Mouse (Mus musculus) limb, embryonic 11.5 days (tissue): ENCODE results near the gene Agpat3. TPM values are rescaled to one million over a fixed set of nuclear protein-coding genes. Genes with fewer than 3 reads are reported as not detected.

ENCODE experiments used
- ATAC-seq: fragments of 200-750 bp; cut with Nextera tagmentation; 2 replicates; pipeline ENCODE4 v1.8.0; 2017; ENCODE audit warnings: low read depth; ENCODE audit not compliant: insufficient number of reproducible peaks, low FRiP score, low TSS enrichment
- DNase-seq: peaks from one replicate; pipeline ENCODE4 v3.0.0-alpha.2; 2015; ENCODE audit warnings: low spot score
- H3K27ac ChIP-seq: fragments of 300-500 bp; sonication (generic); replicated peaks from 2 replicates; pipeline ENCODE4 v1.5.1; 2014; ENCODE audit warnings: low read depth, mild to moderate bottlenecking, low read length
- H3K27me3 ChIP-seq: fragments of 300-500 bp; sonication (generic); 2 replicates; pipeline ENCODE4 v1.6.1; 2014; ENCODE audit warnings: mild to moderate bottlenecking, low read length, mixed read lengths; ENCODE audit not compliant: control insufficient read depth, insufficient read depth
- H3K36me3 ChIP-seq: fragments of 300-500 bp; sonication (generic); 2 replicates; pipeline ENCODE4 v1.6.1; 2014; ENCODE audit warnings: mild to moderate bottlenecking, low read length, moderate library complexity, mixed read lengths; ENCODE audit not compliant: control insufficient read depth, insufficient read depth
- H3K4me1 ChIP-seq: fragments of 300-500 bp; sonication (generic); 2 replicates; pipeline ENCODE4 v1.6.1; 2014; ENCODE audit warnings: low read length, mixed read lengths; ENCODE audit not compliant: control insufficient read depth, insufficient read depth
- H3K4me2 ChIP-seq: fragments of 300-500 bp; sonication (generic); 2 replicates; pipeline ENCODE4 v1.6.1; 2014; ENCODE audit warnings: low read depth, mild to moderate bottlenecking, moderate library complexity; ENCODE audit not compliant: severe bottlenecking
- H3K4me3 ChIP-seq: fragments of 300-500 bp; sonication (generic); 2 replicates; pipeline ENCODE4 v1.5.1; 2014; ENCODE audit warnings: low read depth, low read length
- H3K9ac ChIP-seq: fragments of 300-500 bp; sonication (generic); 2 replicates; pipeline ENCODE4 v1.6.1; 2014; ENCODE audit warnings: mild to moderate bottlenecking, low read length
- H3K9me3 ChIP-seq: fragments of 300-500 bp; sonication (generic); 2 replicates; pipeline ENCODE4 v1.6.1; 2016; ENCODE audit warnings: low read length; ENCODE audit not compliant: control insufficient read depth
- WGBS: fragments of 180-500 bp; shearing (Covaris S2); extraction: QIAGEN DNeasy Blood & Tissue Kit; methylation state at CpG from one replicate; pipeline ENCODE4 v1.1.7; 2014; 5-methylcytosine and 5-hydroxymethylcytosine counted together
- polyA plus RNA-seq: library from polyadenylated mRNA; unstranded; fragments of >200 nt; fragmentation: Nextera tagmentation; extraction: Ambion mirVana; gene quantifications from 2 replicates; pipeline ENCODE4 v1.2.1, GENCODE M21; 2014

Agpat3 gene
- polyA plus RNA-seq, 1 experiment from 2014 or later = 38.0 TPM

DNA sequence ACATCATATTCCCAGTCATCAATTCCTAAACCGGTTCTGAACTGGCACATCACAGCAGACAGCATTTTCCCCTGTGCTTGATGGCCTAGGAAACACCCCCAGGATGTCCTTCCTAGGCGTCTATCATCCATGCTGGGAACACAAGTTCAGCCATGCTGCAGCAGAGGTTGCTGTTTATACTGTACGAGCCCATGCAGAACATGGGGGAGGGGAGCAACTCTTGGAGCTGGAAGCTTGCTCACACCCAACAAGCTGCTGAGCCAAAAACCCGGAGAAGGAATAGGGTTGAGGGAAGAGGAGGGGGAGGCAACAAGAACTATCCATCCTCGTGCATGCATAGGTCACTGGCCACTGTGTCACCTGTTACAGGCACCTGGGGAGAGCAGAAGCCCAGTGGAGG lies 92.0 kb downstream of the Agpat3 start:
- Histone ChIP-seq H3K9me3 (no peaks in the 10 kb centered on the region), H3K4me3 (no peak overlapping the region), H3K27me3 (no peaks in the 10 kb centered on the region), H3K9ac (no peak overlapping the region), H3K4me2 (no peak overlapping the region), H3K27ac (no peak overlapping the region), H3K36me3 (no peaks in the 10 kb centered on the region), H3K4me1 (no peaks in the 10 kb centered on the region)
- 24% methylated on average over 5 of the region's 5 CpGs for WGBS
- no peak for ATAC-seq
- DNase-seq = no peak

GRCm38 (mm10) chr10:78259702-78260101 lies 92.6 kb downstream of the Agpat3 start:
- DNase-seq (no peak), ATAC-seq (no peak)
- H3K4me2 ChIP-seq = no peak overlapping the region
- no peaks in the 10 kb centered on the region for H3K27me3 ChIP-seq
- H3K4me3 ChIP-seq = no peak overlapping the region
- no peak overlapping the region for H3K27ac ChIP-seq
- WGBS = 57% methylated on average over 6 of the region's 6 CpGs
- no peak overlapping the region for H3K9ac ChIP-seq
- H3K9me3 ChIP-seq = no peaks in the 10 kb centered on the region
- no peaks in the 10 kb centered on the region for H3K36me3 ChIP-seq
- H3K4me1 ChIP-seq = no peaks in the 10 kb centered on the region

GRCm38 (mm10) chr10:78259230-78259629 lies 93.1 kb downstream of the Agpat3 start:
- H3K9me3 ChIP-seq = no peaks in the 10 kb centered on the region
- no peaks in the 10 kb centered on the region for H3K27me3 ChIP-seq
- ATAC-seq (no peak), DNase-seq (no peak)
- no peaks in the 10 kb centered on the region for H3K4me1 ChIP-seq
- no peak overlapping the region for H3K4me2 ChIP-seq
- WGBS = 65% methylated on average over 5 of the region's 5 CpGs
- H3K36me3 ChIP-seq = no peaks in the 10 kb centered on the region
- no peak overlapping the region for H3K9ac ChIP-seq
- no peak overlapping the region for H3K27ac ChIP-seq
- no peak overlapping the region for H3K4me3 ChIP-seq

DNA sequence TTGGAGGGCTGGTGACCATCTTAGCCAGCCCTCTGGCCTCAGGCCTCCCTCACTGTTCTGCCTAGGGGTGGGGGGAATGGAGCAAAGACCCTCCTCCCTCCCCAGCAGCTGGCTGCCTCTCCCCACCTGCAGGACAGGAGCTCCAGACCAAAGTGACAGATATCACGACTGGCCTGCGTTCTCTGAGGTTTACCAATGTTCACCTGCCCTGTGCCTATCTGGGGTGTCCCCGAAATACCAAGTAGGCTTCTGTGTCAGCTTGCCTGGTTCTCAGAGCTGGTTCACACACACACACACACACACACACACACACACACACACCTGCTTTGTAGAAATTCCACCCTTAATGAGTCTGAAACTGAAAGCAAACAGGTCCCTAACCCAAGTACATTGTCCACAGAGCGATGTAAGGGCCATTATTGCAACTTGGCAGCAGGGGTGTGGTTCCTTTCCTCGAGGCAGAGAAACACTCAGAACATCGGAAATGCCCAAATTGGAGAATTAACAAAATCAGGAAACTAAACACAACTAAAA lies 94.1 kb downstream of the Agpat3 start:
- DNase-seq (no peak), ATAC-seq (no peak)
- Histone ChIP-seq H3K27me3 (no peaks in the 10 kb centered on the region), H3K36me3 (no peaks in the 10 kb centered on the region), H3K4me3 (no peak overlapping the region), H3K9me3 (no peaks in the 10 kb centered on the region), H3K4me2 (no peak overlapping the region), H3K9ac (no peak overlapping the region), H3K4me1 (no peaks in the 10 kb centered on the region), H3K27ac (no peak overlapping the region)
- 78% methylated on average over 6 of the region's 6 CpGs for WGBS

DNA sequence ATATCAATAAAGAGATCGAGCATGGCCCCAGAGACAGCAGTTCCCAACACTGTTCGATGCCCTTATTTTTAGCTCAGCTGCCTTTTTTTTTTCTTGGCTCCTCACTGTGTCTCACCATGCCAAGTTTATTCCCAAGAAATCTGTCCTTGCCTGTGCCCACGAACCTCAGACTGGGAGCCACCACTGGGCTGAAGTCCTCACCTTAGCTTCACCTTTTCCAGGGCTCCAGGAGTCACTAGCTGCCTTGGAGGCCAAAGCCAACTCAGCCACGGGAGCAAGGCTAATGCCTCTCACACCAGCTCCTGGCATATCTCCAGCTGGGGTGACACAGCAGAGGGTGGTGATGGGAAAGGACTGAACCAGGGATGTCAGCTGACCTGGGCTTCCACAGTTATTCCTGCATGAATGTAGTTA lies 96.6 kb downstream of the Agpat3 start:
- ATAC-seq (no peak), DNase-seq (no peak)
- H3K27me3 ChIP-seq = no peaks in the 10 kb centered on the region
- no peaks in the 10 kb centered on the region for H3K4me1 ChIP-seq
- no peak overlapping the region for H3K9ac ChIP-seq
- WGBS = 79% methylated on average over 4 of the region's 4 CpGs
- no peak overlapping the region for H3K4me2 ChIP-seq
- H3K9me3 ChIP-seq = no peaks in the 10 kb centered on the region
- no peak overlapping the region for H3K4me3 ChIP-seq
- H3K36me3 ChIP-seq = no peaks in the 10 kb centered on the region
- no peak overlapping the region for H3K27ac ChIP-seq

- Histone ChIP-seq H3K27me3 (no peaks in the 10 kb centered on the region), H3K36me3 (no peaks in the 10 kb centered on the region), H3K27ac (no peak overlapping the region), H3K4me2 (no peak overlapping the region), H3K9me3 (no peaks in the 10 kb centered on the region), H3K9ac (no peak overlapping the region), H3K4me3 (no peak overlapping the region), H3K4me1 (peaks cover 6% of the 10 kb centered on the region; the same call in 1 of the 2 replicates)
- no peak for ATAC-seq
- no peak for DNase-seq
- WGBS = 88% methylated on average over 3 of the region's 3 CpGs
Observed at GRCm38 (mm10) chr10:78247206-78247605, 105.1 kb downstream of the Agpat3 start.

DNA sequence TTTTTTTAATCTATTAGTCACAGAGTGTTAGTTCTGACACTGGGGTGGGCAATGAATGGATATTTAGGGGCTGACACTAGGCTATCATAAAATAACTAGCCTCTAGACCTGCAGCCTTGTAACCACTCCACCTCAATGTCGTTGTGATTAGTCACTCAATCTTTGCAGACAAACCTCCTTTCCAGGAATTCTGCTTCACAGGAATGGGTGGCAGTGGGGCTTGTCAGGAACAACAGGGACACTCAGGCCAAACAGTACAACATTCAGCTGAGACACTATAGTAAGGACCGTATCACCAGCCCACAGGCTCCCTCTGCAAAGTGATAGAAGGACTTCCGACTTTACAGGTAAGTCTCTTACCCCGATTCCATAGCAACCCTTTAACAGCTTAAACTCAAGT lies 105.6 kb downstream of the Agpat3 start:
- Histone ChIP-seq H3K4me3 (no peak overlapping the region), H3K9ac (no peak overlapping the region), H3K27ac (no peak overlapping the region), H3K36me3 (no peaks in the 10 kb centered on the region), H3K4me1 (peaks cover 6% of the 10 kb centered on the region; the same call in 1 of the 2 replicates), H3K27me3 (no peaks in the 10 kb centered on the region), H3K9me3 (no peaks in the 10 kb centered on the region), H3K4me2 (no peak overlapping the region)
- ATAC-seq (no peak), DNase-seq (no peak)
- WGBS = 82% methylated on average over 4 of the region's 4 CpGs

DNA sequence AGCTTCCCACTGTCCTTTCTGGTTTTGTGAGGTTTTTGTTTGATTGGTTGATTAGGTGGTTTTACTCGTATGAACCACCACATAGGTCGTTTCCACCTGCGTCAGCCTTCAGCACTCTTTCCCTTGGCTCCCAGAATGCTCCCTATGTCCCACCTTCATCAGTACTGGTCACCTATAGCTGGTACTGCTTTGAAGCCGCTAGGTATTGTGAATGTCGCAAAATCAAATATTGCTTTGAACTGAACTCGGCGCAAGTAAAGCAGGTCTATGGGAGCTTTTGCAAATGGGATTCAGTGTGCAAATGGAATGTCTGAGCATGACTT lies 107.1 kb downstream of the Agpat3 start:
- H3K27ac ChIP-seq = no peak overlapping the region
- 25% methylated on average over 7 of the region's 7 CpGs for WGBS

More for the DNA sequence above, 107.1 kb downstream of the Agpat3 start:
- H3K27me3 ChIP-seq = no peaks in the 10 kb centered on the region
- no peaks in the 10 kb centered on the region for H3K9me3 ChIP-seq
- peak overlapping the region; percentile 96 for H3K4me2 ChIP-seq
- no peaks in the 10 kb centered on the region for H3K36me3 ChIP-seq
- H3K4me1 ChIP-seq = peaks cover 6% of the 10 kb centered on the region; the same call in 1 of the 2 replicates
- DNase-seq (no peak), ATAC-seq (peak; percentile 38; the same call in 1 of the 2 replicates)
- H3K9ac ChIP-seq = no peak overlapping the region; the same call in 1 of the 2 replicates
- H3K4me3 ChIP-seq = peak overlapping the region; percentile 91
